20 mouse cellular contexts compared by ENCODE assay signal in genomic region chr7:117419846-117420245, GRCm38 (mm10). TPM values are rescaled to one million over a fixed set of nuclear protein-coding genes. Genes with fewer than 3 reads are reported as not detected.
DNase-seq lines count a peak whose midpoint lies in the region; ATAC-seq and TF ChIP-seq lines count a peak whose summit lies in the region.
"Had no signal": no experiment of that assay in that cellular context is flagged by ENCODE, and none has a peak within 500 bp of the region (broad histone marks: within the 10 kb centered on the region; RNA-seq: fewer than 3 reads in every experiment).

No protein-coding gene starts in this region.

- H3K36me3 ChIP-seq in forebrain, embryonic 13.5 days (ENCODE audit: poor library complexity, severe bottlenecking) = no peaks in the 10 kb centered on the region
- no peaks in the 10 kb centered on the region for H3K36me3 ChIP-seq in forebrain, postnatal 0 days (ENCODE audit: insufficient read depth)
- H3K36me3 ChIP-seq in ES-Bruce4 (ENCODE audit: control insufficient read depth, insufficient read depth, low read length, poor library complexity, severe bottlenecking) = no peaks in the 10 kb centered on the region
- H3K36me3 ChIP-seq: embryonic facial prominence, embryonic 15.5 days; G1E; heart, embryonic 10.5 days; hindbrain, embryonic 13.5 days had no signal

- H3K4me2 ChIP-seq in forebrain, embryonic 13.5 days = no peak overlapping the region
- H3K4me2 ChIP-seq in forebrain, postnatal 0 days (ENCODE audit: low read depth) = no peak overlapping the region
- H3K4me2 ChIP-seq: embryonic facial prominence, embryonic 15.5 days; hindbrain, embryonic 13.5 days had no signal

- no peaks in the 10 kb centered on the region for H3K9me3 ChIP-seq in forebrain, embryonic 13.5 days (replicated peaks)
- no peaks in the 10 kb centered on the region for H3K9me3 ChIP-seq in forebrain, postnatal 0 days (ENCODE audit: low read length)
- H3K9me3 ChIP-seq in ES-Bruce4 (replicated peaks; ENCODE audit: control insufficient read depth, insufficient read depth, low read length, poor library complexity, severe bottlenecking) = no peaks in the 10 kb centered on the region
- H3K9me3 ChIP-seq: embryonic facial prominence, embryonic 15.5 days; heart, embryonic 10.5 days; hindbrain, embryonic 13.5 days had no signal

- peak overlapping the region; percentile 76 for H3K27ac ChIP-seq in forebrain, embryonic 13.5 days
- no peak overlapping the region for H3K27ac ChIP-seq in forebrain, postnatal 0 days (ENCODE audit: low read depth, low read length)
- H3K27ac ChIP-seq in ES-Bruce4 (ENCODE audit: insufficient read depth, low read length) = 0 out of 2 replicates have a peak overlapping the region, but pooled peaks have one; percentile 10
- H3K27ac ChIP-seq: embryonic facial prominence, embryonic 15.5 days; heart, embryonic 10.5 days; hindbrain, embryonic 13.5 days; hindbrain, postnatal 0 days had no signal

- H3K27me3 ChIP-seq in forebrain, embryonic 13.5 days = no peaks in the 10 kb centered on the region
- no peaks in the 10 kb centered on the region for H3K27me3 ChIP-seq in forebrain, postnatal 0 days (ENCODE audit: insufficient read depth, low read length)
- H3K27me3 ChIP-seq in ES-Bruce4 (ENCODE audit: control insufficient read depth, insufficient read depth, low read length, poor library complexity, severe bottlenecking) = no peaks in the 10 kb centered on the region
- H3K27me3 ChIP-seq: embryonic facial prominence, embryonic 15.5 days; hindbrain, embryonic 13.5 days had no signal

- TF ChIP-seq POLR2A in ES-Bruce4 (IDR thresholded peaks at IDR 0.05; ENCODE audit: insufficient read depth, low read length) = no peak

- 76% methylated on average over 2 of the region's 2 CpGs for WGBS in forebrain, embryonic 13.5 days
- 79% methylated on average over 2 of the region's 2 CpGs for WGBS in forebrain, postnatal 0 days
- WGBS in large intestine, adult 2 months = 63% methylated on average over 2 of the region's 2 CpGs

- ATAC-seq in forebrain, embryonic 13.5 days = no peak
- ATAC-seq in forebrain, postnatal 0 days = no peak

- no peak overlapping the region for H3K4me3 ChIP-seq in forebrain, embryonic 13.5 days
- no peak overlapping the region for H3K4me3 ChIP-seq in forebrain, postnatal 0 days (ENCODE audit: low read depth, low read length)
- no peak overlapping the region for H3K4me3 ChIP-seq in ES-Bruce4 (ENCODE audit: low read depth, low read length)
- H3K4me3 ChIP-seq: embryonic facial prominence, embryonic 15.5 days; erythroblast, embryonic 14.5 days; heart, embryonic 10.5 days; hindbrain, embryonic 13.5 days had no signal

- peaks cover 67% of the 10 kb centered on the region for H3K4me1 ChIP-seq in forebrain, embryonic 13.5 days
- peaks cover 8% of the 10 kb centered on the region; the same call in 1 of the 2 replicates for H3K4me1 ChIP-seq in forebrain, postnatal 0 days (ENCODE audit: insufficient read depth)
- H3K4me1 ChIP-seq in ES-Bruce4 (ENCODE audit: control insufficient read depth, insufficient read depth, low read length) = peaks cover 1% of the 10 kb centered on the region

- no peak overlapping the region for H3K9ac ChIP-seq in forebrain, embryonic 13.5 days
- H3K9ac ChIP-seq in forebrain, postnatal 0 days = no peak overlapping the region
- H3K9ac ChIP-seq in ES-Bruce4 (ENCODE audit: low read depth, poor library complexity, severe bottlenecking) = no peak overlapping the region
- H3K9ac ChIP-seq: embryonic facial prominence, embryonic 15.5 days; hindbrain, embryonic 13.5 days had no signal

- DNase-seq in forebrain, postnatal 0 days = no peak
- peak; percentile 45 to 53 for DNase-seq in kidney, adult 8-10 months
- DNase-seq in kidney, postnatal 10 days = no peak
- peak; percentile 33 for DNase-seq in large intestine, adult 2 months (ENCODE audit: low read depth, low spot score)
- DNase-seq: adrenal gland, adult 8-10 months; adrenal gland, postnatal 36 days; cerebellum, adult 2 months; cerebellum, postnatal 10 days; gastrocnemius, postnatal 10 days; heart, adult 18-20 months; heart, postnatal 10 days; heart, postnatal 4 days had no signal

- TF ChIP-seq EP300 in ES-Bruce4 (IDR thresholded peaks at IDR 0.05; ENCODE audit: insufficient read depth, low read depth, low read length) = no peak

- no peak for TF ChIP-seq CTCF in forebrain, postnatal 0 days (IDR thresholded peaks at IDR 0.05; ENCODE audit: low read depth)
- no peak for TF ChIP-seq CTCF in ES-Bruce4 (IDR thresholded peaks at IDR 0.05; ENCODE audit: low read depth, low read length)

RNA-seq across cellular contexts. Expression of gene Xylt1, which starts 39.1 kb away (rescaled TPM):
- 2.4 and 2.5 TPM in 2 replicates for polyA plus RNA-seq in forebrain, embryonic 13.5 days (2015; fragmentation: Nextera tagmentation; extraction: Ambion mirVana)
- 11.7 and 14.0 TPM in 2 replicates for total RNA-seq in forebrain, postnatal 0 days (2014; rRNA removed)
- 1.4 and 2.6 TPM in 2 replicates for polyA plus RNA-seq in forebrain, postnatal 0 days (2015; fragmentation: Nextera tagmentation; extraction: Ambion mirVana)
- 1.0 and 1.2 TPM in 2 replicates for polyA plus RNA-seq in ES-Bruce4 (2011; ENCODE audit: insufficient read depth, insufficient read length, low read depth, missing spikeins)
- 1.1 and 1.7 TPM in 2 replicates for polyA plus RNA-seq in large intestine, adult 2 months (2012; rRNA removed)
- polyA plus RNA-seq: G1E had no signal

Comparison
In these comparisons a context has a peak if more than half of its experiments do, and no peak if none do; other contexts are left out.
1. DNase-seq: peak in kidney, adult 8-10 months (2 of 2) and large intestine, adult 2 months (single experiment); none in forebrain, postnatal 0 days (single experiment) and kidney, postnatal 10 days (single experiment).